1 mouse cellular context compared by ENCODE assay signal in the genomic region with DNA sequence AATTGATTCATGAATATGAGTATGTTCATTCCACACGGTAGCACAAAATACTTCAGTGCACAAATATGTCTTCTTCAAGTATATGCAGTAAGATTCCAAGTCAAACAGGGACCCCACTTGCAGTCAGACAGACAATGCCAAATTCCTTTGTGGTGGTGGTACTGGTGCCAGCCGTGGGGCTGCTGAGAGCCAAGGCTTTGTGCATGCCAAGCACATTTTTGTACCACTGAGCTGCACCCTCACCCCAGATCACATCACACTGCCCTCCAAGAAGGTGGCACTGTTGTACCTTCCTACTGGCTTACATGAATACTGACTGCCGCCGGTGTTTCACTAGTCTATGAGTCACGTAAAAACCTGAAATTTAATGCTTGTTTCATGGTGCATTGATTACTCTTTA.
TF ChIP-seq lines count a peak whose summit lies in the region.

No protein-coding gene starts in this region.

TF ChIP-seq in C2C12, 6 proteins besides CTCF, POLR2A, EP300 and RAD21:
- no peak for TF ChIP-seq FOSL1 (IDR thresholded peaks at IDR 0.05; ENCODE audit: insufficient read depth, low read length, poor library complexity, severe bottlenecking)
TF ChIP-seq in C2C12: peak in this region for 0.
